8 mouse cellular contexts compared by ENCODE assay signal in the genomic region with DNA sequence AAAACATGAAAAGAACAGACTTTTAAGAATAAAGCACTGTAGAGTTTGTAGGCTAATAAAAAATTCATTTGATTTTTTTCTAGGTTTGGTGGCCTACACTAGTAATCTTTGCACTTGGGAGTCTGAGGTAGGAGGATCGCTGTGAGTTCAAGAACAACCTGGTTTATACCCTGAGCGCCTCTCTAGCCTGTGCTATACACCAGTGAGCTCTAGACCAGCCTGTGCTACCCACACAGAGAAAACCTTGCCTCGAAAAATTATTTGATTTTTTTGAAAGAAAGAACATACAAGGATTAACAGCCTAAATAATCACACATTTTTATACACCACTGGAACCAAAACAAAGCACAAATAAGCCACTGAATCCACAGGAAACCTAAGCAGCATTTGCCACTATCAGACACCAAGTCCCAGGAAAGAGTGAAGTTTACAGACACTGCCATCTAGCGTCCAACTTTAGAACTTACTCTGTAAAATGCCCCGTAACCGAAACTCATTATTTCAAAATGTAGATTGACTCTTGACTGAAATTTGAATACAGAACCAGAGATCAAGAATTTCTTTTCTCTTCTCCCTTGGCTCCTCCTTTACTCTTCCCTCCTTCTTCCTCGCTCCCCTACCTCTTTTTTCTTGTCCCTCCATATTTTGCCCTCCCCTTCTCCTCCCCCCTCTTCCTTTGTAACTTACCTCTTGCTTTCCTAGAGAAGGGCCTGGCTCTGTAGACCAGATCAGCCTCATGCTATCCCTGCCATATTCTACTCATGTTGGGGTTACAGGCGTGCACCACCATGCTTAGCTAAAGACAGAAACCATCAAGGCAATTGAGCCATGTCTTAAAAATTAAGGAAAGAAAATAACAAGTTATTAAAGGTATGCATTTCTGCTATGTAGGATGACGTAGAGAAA. TPM values are rescaled to one million over a fixed set of nuclear protein-coding genes. Genes with fewer than 3 reads are reported as not detected.
DNase-seq lines count a peak whose midpoint lies in the region; ATAC-seq and TF ChIP-seq lines count a peak whose summit lies in the region.

No protein-coding gene starts in this region.

- peak; percentile 63 for DNase-seq in kidney, adult 2 months
- no peak for DNase-seq in kidney, adult 18-20 months
- DNase-seq in heart, adult 8-10 months (ENCODE audit: low spot score), result peak; percentile 63
- DNase-seq in left cerebral cortex, adult 2 months (ENCODE audit: extremely low spot score in 1 of 2, low spot score in 2 of 2), result peak in 1 of 2 experiments; percentile 29
- no peak for DNase-seq in gastrocnemius, postnatal 36 days

- H3K27ac ChIP-seq in kidney, adult 2 months (ENCODE audit: insufficient read depth, low read depth, low read length), result no peak overlapping the region
- no peak overlapping the region for H3K27ac ChIP-seq in bone marrow macrophage, adult 2 months (ENCODE audit: insufficient read depth, low read depth, low read length)
- H3K27ac ChIP-seq in left cerebral cortex, adult 2 months, result no peak overlapping the region

- 37% methylated on average over 9 of the region's 9 CpGs for WGBS in kidney, adult 2 months

- no peak overlapping the region for H3K4me3 ChIP-seq in kidney, adult 2 months (ENCODE audit: insufficient read depth, low read depth, low read length)
- H3K4me3 ChIP-seq in bone marrow macrophage, adult 2 months (ENCODE audit: insufficient read depth, low read length), result peak overlapping the region; percentile 15; the same call in 1 of the 2 replicates
- no peak overlapping the region for H3K4me3 ChIP-seq in left cerebral cortex, adult 2 months

- no peaks in the 10 kb centered on the region for H3K36me3 ChIP-seq in kidney, adult 2 months (ENCODE audit: control insufficient read depth, insufficient read depth, low read length)

- intact Hi-C loops in left cerebral cortex, adult 2 months (cut with DNase I), result loop anchor here (1.0 kb wide), 1 partner anchor 232 kb away; no protein-coding TSS in a partner anchor
- intact Hi-C loops in gastrocnemius, postnatal 36 days (cut with DNase I), result loop anchor here (1.0 to 5.0 kb wide), 2 partner anchors 232 to 250 kb away; a partner anchor contains a TSS

- peak; percentile 97 for ATAC-seq in CD4-positive, CD25-positive, alpha-beta regulatory T cell, adult 4 months
- ATAC-seq in monocyte, adult 5-6 weeks (replicated peaks; ENCODE audit: insufficient number of reproducible peaks, low FRiP score, low TSS enrichment, poor library complexity, severe bottlenecking), result peak; percentile 80

- H3K4me1 ChIP-seq in kidney, adult 2 months (ENCODE audit: control insufficient read depth, insufficient read depth, low read length), result no peaks in the 10 kb centered on the region; the same call in 1 of the 2 replicates
- no peaks in the 10 kb centered on the region for H3K4me1 ChIP-seq in bone marrow macrophage, adult 2 months (ENCODE audit: control insufficient read depth, insufficient read depth, low read length)

- no peak for TF ChIP-seq POLR2A in kidney, adult 2 months (IDR thresholded peaks at IDR 0.05; ENCODE audit: low read depth, low read length)
- no peak for TF ChIP-seq POLR2A in bone marrow macrophage, adult 2 months (IDR thresholded peaks at IDR 0.05; ENCODE audit: borderline replicate concordance, low read depth, low read length)

- no peaks in the 10 kb centered on the region for H3K27me3 ChIP-seq in kidney, adult 2 months (replicated peaks; ENCODE audit: control insufficient read depth, insufficient read depth, low read length)

- TF ChIP-seq CTCF in kidney, adult 2 months (conservative IDR thresholded peaks at IDR 0.05; ENCODE audit: insufficient read depth, insufficient read length, low read depth, low read length), result 0 out of 2 replicates have a peak, but pooled peaks have one; percentile 13
- TF ChIP-seq CTCF in bone marrow macrophage, adult 2 months (IDR thresholded peaks at IDR 0.05; ENCODE audit: low read depth, low read length), result no peak
- TF ChIP-seq CTCF in left cerebral cortex, adult 2 months (IDR thresholded peaks at IDR 0.05), result peak; percentile 89

RNA-seq across cellular contexts. Expression of a gene that starts 12.0 kb away (rescaled TPM):
- 56.2 and 56.3 TPM in 2 replicates for polyA plus RNA-seq in kidney, adult 2 months (2012; rRNA removed)
- polyA plus RNA-seq in CD4-positive, CD25-positive, alpha-beta regulatory T cell, adult 4 months (2017; shearing (Covaris generic)), result 10 to 100 TPM; 22.1 to 27.0 TPM
- polyA plus RNA-seq in bone marrow macrophage, adult 2 months (2012; ENCODE audit: insufficient read depth, insufficient read length, missing spikeins), result 29.5 and 30.2 TPM in 2 replicates
- 10 to 100 TPM in 2 of 4 experiments, 1 to 10 TPM in 2; 8.6 to 10.8 (median 9.9) TPM for total RNA-seq in heart, adult 8-10 months (2022)
- 10 to 100 TPM; 60.1 to 60.7 TPM for total RNA-seq in left cerebral cortex, adult 2 months (2021)
- total RNA-seq in monocyte, adult 5-6 weeks (2017), result 23.3 to 35.2 TPM (median 29.7 TPM) in 3 replicates
- total RNA-seq in gastrocnemius, postnatal 36 days (2021), result 1 to 10 TPM; 4.7 to 5.0 TPM

Comparison
In these comparisons a context has a peak if more than half of its experiments do, and no peak if none do; other contexts are left out.
1. DNase-seq: peak in kidney, adult 2 months (single experiment) and heart, adult 8-10 months (single experiment); none in kidney, adult 18-20 months (single experiment) and gastrocnemius, postnatal 36 days (0 of 2).